Mouse (Mus musculus) midbrain, embryonic 14.5 days (tissue): ENCODE results near the gene Rae1. TPM values are rescaled to one million over a fixed set of nuclear protein-coding genes. Genes with fewer than 3 reads are reported as not detected.
A peak's percentile ranks its signal among the peaks of the same experiment; 100 is the strongest.

Experiments used
- ATAC-seq: fragments of 200-750 bp; cut with Nextera tagmentation; 2 replicates; pipeline ENCODE4 v1.8.0; 2017; ENCODE audit warnings: moderate number of reproducible peaks, moderate library complexity; ENCODE audit not compliant: low FRiP score, low TSS enrichment
- DNase-seq: peaks from one replicate; pipeline ENCODE4 v3.0.0-alpha.2; 2015
- H3K27ac ChIP-seq: fragments of 300-500 bp; sonication (generic); replicated peaks from 2 replicates; pipeline ENCODE4 v1.5.1; 2014; ENCODE audit warnings: mild to moderate bottlenecking, low read depth, low read length, moderate library complexity
- H3K27me3 ChIP-seq: fragments of 300-500 bp; sonication (generic); 2 replicates; pipeline ENCODE4 v1.6.1; 2014; ENCODE audit warnings: low read length, control low read depth, mixed read lengths; ENCODE audit not compliant: control insufficient read depth, insufficient read depth
- H3K36me3 ChIP-seq: fragments of 300-500 bp; sonication (generic); 2 replicates; pipeline ENCODE4 v1.6.1; 2014; ENCODE audit warnings: low read length, control low read depth; ENCODE audit not compliant: control insufficient read depth, insufficient read depth
- H3K4me1 ChIP-seq: fragments of 300-500 bp; sonication (generic); 2 replicates; pipeline ENCODE4 v1.6.1; 2014; ENCODE audit warnings: mild to moderate bottlenecking, antibody characterized with exemption, low read length, control low read depth; ENCODE audit not compliant: control insufficient read depth, insufficient read depth
- H3K4me2 ChIP-seq: fragments of 300-500 bp; sonication (generic); 2 replicates; pipeline ENCODE4 v1.6.1; 2014; ENCODE audit warnings: mild to moderate bottlenecking, low read length, moderate library complexity
- H3K4me3 ChIP-seq: fragments of 300-500 bp; sonication (generic); replicated peaks from 2 replicates; pipeline ENCODE4 v1.5.1; 2014; ENCODE audit warnings: low read depth, low read length
- H3K9ac ChIP-seq: fragments of 300-500 bp; sonication (generic); replicated peaks from 2 replicates; pipeline ENCODE4 v1.6.1; 2014; ENCODE audit warnings: mild to moderate bottlenecking, low read length, moderate library complexity
- H3K9me3 ChIP-seq: fragments of 300-500 bp; sonication (generic); 2 replicates; pipeline ENCODE4 v1.6.1; 2016; ENCODE audit warnings: low read length, control low read depth, mixed read lengths; ENCODE audit not compliant: control insufficient read depth
- WGBS: fragments of 180-500 bp; shearing (Covaris S2); extraction: QIAGEN DNeasy Blood & Tissue Kit; methylation state at CpG from one replicate; pipeline ENCODE4 v1.1.7; 2014; 5-methylcytosine and 5-hydroxymethylcytosine counted together
- polyA plus RNA-seq: library from polyadenylated mRNA; unstranded; fragments of >200 nt; fragmentation: Nextera tagmentation; extraction: Ambion mirVana; gene quantifications from 2 replicates; pipeline ENCODE4 v1.2.1, GENCODE M21; 2014

Rae1 gene
- polyA plus RNA-seq, 1 experiment from 2014 or later = 127 TPM

DNA sequence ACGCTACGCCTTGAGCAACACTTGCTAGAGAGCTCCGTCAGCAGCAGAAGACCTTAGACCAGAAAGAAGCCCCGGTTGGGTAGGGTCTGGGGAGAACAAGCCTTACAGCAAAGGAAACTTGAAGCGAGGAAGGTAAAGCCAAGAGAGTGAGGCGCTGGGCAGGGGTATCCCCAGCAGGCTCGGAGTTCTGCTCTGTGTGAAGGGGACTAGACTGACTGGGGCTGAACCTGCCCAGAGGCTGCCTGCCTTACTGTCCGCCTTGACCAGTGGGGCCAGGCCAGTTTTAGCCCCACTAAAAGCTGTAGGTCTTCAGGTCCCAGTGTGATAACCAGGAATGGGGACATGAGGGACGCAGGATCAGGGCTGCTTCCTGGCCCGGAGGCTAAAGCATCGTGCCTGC lies 20.5 kb downstream of the Rae1 start, which contains the start of gene Rbm38:
Gene Rbm38 (plus strand): TSS at position 69 of the 400 bp plus-strand sequence.
- Histone ChIP-seq H3K4me2 (peak within 1 kb of the TSS; percentile 90), H3K27me3 (peaks cover 34% of the 10 kb centered on the region), H3K36me3 (peaks cover 8% of the 10 kb centered on the region; the same call in 1 of the 2 replicates), H3K4me1 (peaks cover 41% of the 10 kb centered on the region), H3K4me3 (peak within 1 kb of the TSS; percentile 82), H3K27ac (no peak within 1 kb of the TSS), H3K9ac (peak within 1 kb of the TSS; percentile 42; the same call in 1 of the 2 replicates), H3K9me3 (no peaks in the 10 kb centered on the region)
- DNase-seq (no peak), ATAC-seq (no peak)
- 22% methylated on average over 11 of the region's 11 CpGs for WGBS

DNA sequence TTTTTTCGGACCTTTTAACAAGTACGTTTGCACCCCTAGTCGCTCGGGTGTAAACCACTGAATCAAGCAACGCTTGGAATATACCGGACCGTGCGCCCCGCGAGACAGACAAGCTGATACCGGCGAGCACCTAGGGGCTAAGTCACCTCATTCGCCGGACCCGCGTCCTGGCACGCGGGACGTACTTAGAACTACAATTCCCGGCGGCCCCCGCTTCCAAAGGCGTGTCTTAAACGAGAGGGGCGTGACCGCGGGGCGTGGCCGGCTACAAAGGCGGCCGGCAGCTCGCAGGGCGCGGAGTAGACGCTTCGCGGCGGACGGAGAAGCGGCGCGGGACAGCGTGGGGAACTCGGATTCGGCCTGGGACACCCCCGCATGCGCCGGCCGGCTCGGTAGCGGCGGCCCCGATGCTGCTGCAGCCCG lies 21.7 kb downstream of the Rae1 start:
- ATAC-seq = peak; percentile 87
- H3K9ac ChIP-seq = peak overlapping the region; percentile 73
- WGBS = under 1% methylated on average over 54 of the region's 54 CpGs
- H3K9me3 ChIP-seq = no peaks in the 10 kb centered on the region
- H3K4me1 ChIP-seq = peaks cover 45% of the 10 kb centered on the region
- peak overlapping the region; percentile 70 for H3K27ac ChIP-seq
- H3K27me3 ChIP-seq = peaks cover 34% of the 10 kb centered on the region
- H3K4me3 ChIP-seq = peak overlapping the region; percentile 82
- H3K36me3 ChIP-seq = no peaks in the 10 kb centered on the region
- H3K4me2 ChIP-seq = peak overlapping the region; percentile 90
- DNase-seq = peak; percentile 97

DNA sequence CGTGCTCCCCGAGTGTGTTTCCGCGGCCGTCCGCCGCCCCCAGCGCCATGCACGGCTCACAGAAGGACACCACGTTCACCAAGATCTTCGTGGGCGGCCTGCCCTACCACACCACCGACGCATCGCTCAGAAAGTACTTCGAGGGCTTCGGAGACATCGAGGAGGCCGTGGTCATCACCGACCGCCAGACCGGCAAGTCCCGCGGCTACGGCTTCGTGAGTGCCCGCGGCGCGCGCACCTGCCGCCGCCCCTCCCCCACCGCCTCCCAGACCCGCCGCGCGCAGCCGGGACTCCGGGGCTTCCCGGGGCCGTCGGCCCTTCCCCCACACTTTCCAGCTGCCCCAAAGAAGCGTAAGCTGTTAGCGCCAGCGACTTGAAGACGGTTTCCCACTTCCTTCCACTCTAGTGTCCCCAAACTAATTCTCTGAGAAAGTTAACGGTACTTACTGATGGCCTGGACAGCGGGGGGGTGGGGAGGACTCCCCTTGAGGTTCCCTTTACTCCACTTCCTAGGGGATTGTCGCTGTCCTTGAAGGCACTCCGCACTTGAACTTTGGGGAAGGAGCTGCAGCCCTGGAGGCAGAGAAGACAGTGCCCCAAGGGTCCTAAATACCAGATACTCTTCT lies 22.3 kb downstream of the Rae1 start:
- DNase-seq = peak; percentile 83
- Histone ChIP-seq H3K27me3 (peaks cover 34% of the 10 kb centered on the region), H3K27ac (peak overlapping the region; percentile 70), H3K4me3 (peak overlapping the region; percentile 82), H3K9ac (peak overlapping the region; percentile 73), H3K4me2 (peak overlapping the region; percentile 90), H3K4me1 (peaks cover 45% of the 10 kb centered on the region), H3K9me3 (no peaks in the 10 kb centered on the region), H3K36me3 (no peaks in the 10 kb centered on the region)
- ATAC-seq = peak; percentile 68
- WGBS = under 1% methylated on average over 51 of the region's 51 CpGs

DNA sequence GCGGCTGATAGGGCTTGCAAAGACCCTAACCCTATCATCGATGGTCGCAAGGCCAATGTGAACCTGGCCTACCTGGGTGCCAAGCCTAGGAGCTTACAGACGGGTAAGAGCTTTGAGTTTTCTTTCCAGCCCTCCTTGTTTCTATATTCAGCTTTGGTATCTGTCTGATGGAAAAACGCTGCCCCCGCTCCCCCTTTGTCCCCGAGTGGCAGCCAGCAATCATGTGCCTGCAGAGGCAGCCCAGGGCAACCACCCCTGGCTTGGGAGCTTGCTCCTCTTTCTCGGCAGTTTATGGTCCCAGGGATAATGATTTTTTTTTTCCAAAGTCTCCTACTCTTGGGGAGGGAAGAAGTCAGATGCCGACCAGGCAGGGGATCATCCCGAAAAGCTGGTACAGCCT lies 22.9 kb downstream of the Rae1 start:
- Histone ChIP-seq H3K27me3 (peaks cover 34% of the 10 kb centered on the region), H3K9me3 (no peaks in the 10 kb centered on the region), H3K4me1 (peaks cover 45% of the 10 kb centered on the region), H3K4me3 (peak overlapping the region; percentile 82), H3K9ac (peak overlapping the region; percentile 73), H3K36me3 (0 out of 2 replicates have a peak, but pooled peaks cover 4% of the 10 kb centered on the region), H3K27ac (no peak overlapping the region), H3K4me2 (peak overlapping the region; percentile 90)
- WGBS = 14% methylated on average over 10 of the region's 10 CpGs
- ATAC-seq (no peak), DNase-seq (peak; percentile 26)

DNA sequence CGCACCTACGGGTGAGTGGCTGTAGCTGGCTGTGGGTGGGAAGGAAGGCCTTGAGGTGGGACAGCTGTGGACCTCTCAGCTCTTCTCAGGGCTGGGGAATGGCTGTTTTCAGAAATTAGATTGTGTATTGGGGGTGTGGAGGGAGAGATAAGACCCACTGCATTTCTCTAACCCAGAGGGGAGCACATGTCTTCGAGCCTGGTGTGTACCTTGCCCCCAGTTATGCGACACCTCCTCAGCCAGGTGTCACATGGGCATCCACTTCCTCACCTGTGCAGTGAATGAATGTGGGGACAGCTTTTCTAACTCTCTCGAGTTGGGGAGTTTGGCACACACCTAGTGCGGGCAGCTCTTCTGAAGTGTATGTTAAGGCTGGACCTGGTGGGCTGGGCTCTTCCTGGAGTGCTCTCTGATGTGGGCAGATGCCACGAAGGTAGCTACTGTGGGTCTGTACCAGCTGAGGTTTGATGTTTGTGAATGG lies 23.5 kb downstream of the Rae1 start:
- WGBS = 90% methylated on average over 7 of the region's 7 CpGs
- Histone ChIP-seq H3K4me3 (peak overlapping the region; percentile 82), H3K9me3 (no peaks in the 10 kb centered on the region), H3K9ac (peak overlapping the region; percentile 73; the same call in 1 of the 2 replicates), H3K36me3 (peaks cover 9% of the 10 kb centered on the region; the same call in 1 of the 2 replicates), H3K4me2 (peak overlapping the region; percentile 90), H3K27me3 (peaks cover 30% of the 10 kb centered on the region), H3K4me1 (peaks cover 48% of the 10 kb centered on the region), H3K27ac (no peak overlapping the region)
- ATAC-seq (no peak), DNase-seq (no peak)

DNA sequence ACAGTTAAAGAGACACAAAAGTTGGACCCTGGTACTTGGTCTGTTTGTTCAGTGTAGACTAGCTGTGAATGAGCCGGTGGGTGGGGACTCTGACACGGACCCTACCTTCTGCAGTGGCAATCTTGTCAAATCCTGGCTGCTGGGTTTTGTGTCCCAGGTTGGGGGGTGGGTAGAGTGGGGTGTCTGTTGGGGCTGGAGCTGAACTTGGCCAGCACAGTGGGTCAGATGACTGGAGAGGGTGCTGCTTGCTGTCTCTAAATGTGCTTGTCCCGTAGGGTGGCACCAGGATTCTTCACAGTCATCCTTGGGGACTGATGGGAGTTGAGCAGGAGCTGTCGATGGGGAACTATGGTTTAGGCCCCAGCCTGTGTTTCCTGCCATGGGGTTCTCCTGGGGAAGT lies 24.0 kb downstream of the Rae1 start:
- H3K4me3 ChIP-seq = no peak overlapping the region
- 80% methylated on average over 4 of the region's 4 CpGs for WGBS

DNA sequence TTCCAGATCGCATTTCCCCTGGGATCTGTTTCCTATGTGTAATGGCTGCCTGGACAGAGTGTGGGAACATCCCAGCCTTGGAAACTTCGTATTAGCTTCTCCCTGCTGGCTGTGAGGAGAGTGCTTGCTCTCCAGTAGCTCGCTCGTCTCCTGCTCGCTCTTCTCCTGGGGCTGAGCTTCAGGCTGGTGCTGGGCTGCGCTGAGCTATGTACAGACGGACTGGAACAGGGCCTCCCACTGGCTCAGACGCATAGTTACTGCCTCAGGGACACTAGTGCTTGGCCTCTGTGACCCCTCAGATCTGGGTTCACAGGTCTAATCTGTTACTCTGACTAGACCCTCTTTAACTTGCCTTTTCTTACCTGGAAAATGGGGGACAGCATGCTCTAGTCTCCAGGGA lies 24.5 kb downstream of the Rae1 start:
- Histone ChIP-seq H3K4me1 (peaks cover 48% of the 10 kb centered on the region), H3K9me3 (no peaks in the 10 kb centered on the region), H3K4me3 (no peak overlapping the region), H3K27me3 (peaks cover 20% of the 10 kb centered on the region), H3K36me3 (peaks cover 13% of the 10 kb centered on the region; the same call in 1 of the 2 replicates), H3K27ac (no peak overlapping the region), H3K9ac (no peak overlapping the region), H3K4me2 (no peak overlapping the region)
- no peak for ATAC-seq
- DNase-seq = no peak
- WGBS = 66% methylated on average over 8 of the region's 8 CpGs

More for the DNA sequence above, 24.0 kb downstream of the Rae1 start:
- Histone ChIP-seq H3K27me3 (peaks cover 25% of the 10 kb centered on the region), H3K4me1 (peaks cover 48% of the 10 kb centered on the region), H3K36me3 (peaks cover 13% of the 10 kb centered on the region; the same call in 1 of the 2 replicates), H3K27ac (no peak overlapping the region), H3K4me2 (no peak overlapping the region; the same call in 1 of the 2 replicates), H3K9me3 (no peaks in the 10 kb centered on the region), H3K9ac (no peak overlapping the region)
- DNase-seq = no peak
- ATAC-seq = no peak

DNA sequence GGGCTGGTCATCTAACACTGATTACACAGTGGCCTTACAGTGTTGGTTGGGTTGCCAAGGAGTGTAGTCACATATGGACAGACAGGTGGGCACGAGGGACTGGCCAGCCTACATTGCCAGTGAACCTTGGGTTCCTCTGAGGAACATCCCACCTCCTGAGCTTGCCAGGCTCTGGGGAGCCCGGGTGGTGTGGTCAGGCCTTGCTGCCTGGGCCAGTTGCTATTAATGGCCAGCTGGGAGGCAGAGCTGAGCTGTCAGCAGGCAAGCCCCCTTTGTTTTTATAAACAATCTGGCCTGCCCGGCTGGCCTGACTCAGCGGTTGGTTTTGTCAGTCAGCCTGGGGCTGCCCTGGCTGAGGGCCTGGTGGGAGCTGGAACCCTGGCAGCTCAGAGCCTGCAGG lies 25.0 kb downstream of the Rae1 start:
- Histone ChIP-seq H3K27ac (0 out of 2 replicates have a peak overlapping the region, but pooled peaks have one; percentile 17), H3K4me2 (no peak overlapping the region), H3K9me3 (no peaks in the 10 kb centered on the region), H3K36me3 (peaks cover 18% of the 10 kb centered on the region; the same call in 1 of the 2 replicates), H3K4me3 (no peak overlapping the region), H3K9ac (no peak overlapping the region), H3K4me1 (peaks cover 44% of the 10 kb centered on the region), H3K27me3 (peaks cover 15% of the 10 kb centered on the region)
- ATAC-seq (no peak), DNase-seq (peak; percentile 25)
- 25% methylated on average over 4 of the region's 4 CpGs for WGBS

DNA sequence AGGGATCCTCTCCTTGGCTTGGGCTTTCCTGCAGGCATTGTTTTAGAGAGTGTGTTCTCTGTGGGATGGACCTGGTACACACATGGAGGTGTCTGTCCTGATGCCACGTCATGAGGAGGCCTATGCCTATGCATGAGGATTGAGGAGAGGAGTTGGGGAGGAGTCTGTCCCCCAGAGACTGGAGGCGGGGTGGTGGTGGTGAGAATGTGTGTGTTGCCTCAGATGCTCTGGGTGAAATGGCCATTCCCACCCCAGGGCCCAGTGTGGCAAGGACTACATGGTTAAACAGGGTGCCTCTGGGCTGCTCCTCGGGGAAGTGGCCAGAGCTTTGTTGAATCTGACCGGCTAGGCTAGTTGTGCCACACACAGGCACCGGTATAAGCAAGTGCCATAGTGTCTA lies 26.4 kb downstream of the Rae1 start:
- 85% methylated on average over 5 of the region's 5 CpGs for WGBS
- H3K4me1 ChIP-seq = peaks cover 38% of the 10 kb centered on the region

More for the DNA sequence above, 26.4 kb downstream of the Rae1 start:
- DNase-seq = no peak
- no peaks in the 10 kb centered on the region for H3K9me3 ChIP-seq
- no peak for ATAC-seq
- H3K4me2 ChIP-seq = no peak overlapping the region
- H3K36me3 ChIP-seq = peaks cover 30% of the 10 kb centered on the region
- H3K9ac ChIP-seq = no peak overlapping the region
- H3K27me3 ChIP-seq = peaks cover 2% of the 10 kb centered on the region
- H3K27ac ChIP-seq = no peak overlapping the region
- no peak overlapping the region for H3K4me3 ChIP-seq
